Mouse (Mus musculus): Measurements from ENCODE around the gene Chst10. TPM values are rescaled to one million over a fixed set of nuclear protein-coding genes. Genes with fewer than 3 reads are reported as not detected.

The Chst10 gene
- polyA plus RNA-seq, 1 experiment: 3.2 TPM

GRCm38 (mm10) chr1:38928996-38929395 is 31.0 kb upstream of the Chst10 start:
- no peak for DNase-seq (ENCODE audit: low read depth in 1 of 2, low spot score in 2 of 2)
- Histone ChIP-seq H3K4me3 (ENCODE audit: extremely low read depth, insufficient read depth, insufficient read length) (no peak overlapping the region), H3K36me3 (ENCODE audit: control insufficient read depth, insufficient read depth, low read length) (no peaks in the 10 kb centered on the region), H3K4me1 (ENCODE audit: control insufficient read depth, insufficient read depth, insufficient read length) (no peaks in the 10 kb centered on the region), H3K27ac (ENCODE audit: insufficient read depth, low read length) (no peak overlapping the region), H3K27me3 (ENCODE audit: control insufficient read depth, insufficient read depth, low read length) (no peaks in the 10 kb centered on the region)
- 82% methylated on average over 4 of the region's 4 CpGs for WGBS
- no peak for TF ChIP-seq POLR2A (IDR thresholded peaks at IDR 0.05; ENCODE audit: low read depth, low read length)
- no peak for TF ChIP-seq CTCF (IDR thresholded peaks at IDR 0.05; ENCODE audit: extremely low read depth, insufficient read depth, insufficient read length, insufficient replicate concordance)

GRCm38 (mm10) chr1:38903985-38904384 is 6.0 kb upstream of the Chst10 start:
- TF ChIP-seq POLR2A (IDR thresholded peaks at IDR 0.05; ENCODE audit: low read depth, low read length) (no peak), CTCF (IDR thresholded peaks at IDR 0.05; ENCODE audit: extremely low read depth, insufficient read depth, insufficient read length, insufficient replicate concordance) (no peak)
- Histone ChIP-seq H3K36me3 (ENCODE audit: control insufficient read depth, insufficient read depth, low read length) (no peaks in the 10 kb centered on the region), H3K27me3 (ENCODE audit: control insufficient read depth, insufficient read depth, low read length) (no peaks in the 10 kb centered on the region), H3K4me3 (ENCODE audit: extremely low read depth, insufficient read depth, insufficient read length) (no peak overlapping the region), H3K4me1 (ENCODE audit: control insufficient read depth, insufficient read depth, insufficient read length) (peaks cover 2% of the 10 kb centered on the region; the same call in 1 of the 2 replicates), H3K27ac (ENCODE audit: insufficient read depth, low read length) (no peak overlapping the region)
- no peak for DNase-seq (ENCODE audit: low read depth in 1 of 2, low spot score in 2 of 2)
- 66% methylated on average over 2 of the region's 2 CpGs for WGBS

GRCm38 (mm10) chr1:38902571-38902970 is 4.6 kb upstream of the Chst10 start:
- Histone ChIP-seq H3K4me3 (ENCODE audit: extremely low read depth, insufficient read depth, insufficient read length) (no peak overlapping the region), H3K27me3 (ENCODE audit: control insufficient read depth, insufficient read depth, low read length) (no peaks in the 10 kb centered on the region), H3K36me3 (ENCODE audit: control insufficient read depth, insufficient read depth, low read length) (no peaks in the 10 kb centered on the region), H3K4me1 (ENCODE audit: control insufficient read depth, insufficient read depth, insufficient read length) (peaks cover 6% of the 10 kb centered on the region), H3K27ac (ENCODE audit: insufficient read depth, low read length) (peak overlapping the region; percentile 17; the same call in 1 of the 2 replicates)
- peak; percentile 32 to 86 for DNase-seq (ENCODE audit: low read depth in 1 of 2, low spot score in 2 of 2)
- no peak for TF ChIP-seq CTCF (IDR thresholded peaks at IDR 0.05; ENCODE audit: extremely low read depth, insufficient read depth, insufficient read length, insufficient replicate concordance)
- no peak for TF ChIP-seq POLR2A (IDR thresholded peaks at IDR 0.05; ENCODE audit: low read depth, low read length)
- 13% methylated on average over 5 of the region's 5 CpGs for WGBS

DNA sequence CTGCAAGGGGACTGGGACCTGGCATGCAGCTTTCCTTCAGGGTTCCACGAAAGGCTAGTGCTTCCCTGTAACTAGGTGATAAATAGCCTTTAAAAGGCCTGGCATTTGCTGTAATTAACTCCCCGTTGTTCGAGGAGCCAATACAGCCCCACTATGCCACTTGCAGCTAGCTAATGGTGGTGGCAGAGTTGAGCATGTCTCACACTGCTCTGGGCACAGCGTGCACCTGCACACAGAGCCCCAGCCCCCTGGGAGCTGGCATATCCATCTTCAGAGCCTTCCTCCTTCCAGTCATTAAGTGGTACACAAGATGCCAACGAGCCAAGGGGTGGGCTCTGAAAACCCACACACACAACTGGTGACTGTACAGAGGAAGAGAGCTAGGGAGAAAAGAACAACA is 4.9 kb downstream of the Chst10 start:
- Histone ChIP-seq H3K27ac (ENCODE audit: insufficient read depth, low read length) (no peak overlapping the region), H3K4me1 (ENCODE audit: control insufficient read depth, insufficient read depth, insufficient read length) (peaks cover 2% of the 10 kb centered on the region), H3K27me3 (ENCODE audit: control insufficient read depth, insufficient read depth, low read length) (no peaks in the 10 kb centered on the region), H3K36me3 (ENCODE audit: control insufficient read depth, insufficient read depth, low read length) (0 out of 2 replicates have a peak, but pooled peaks cover 2% of the 10 kb centered on the region), H3K4me3 (ENCODE audit: extremely low read depth, insufficient read depth, insufficient read length) (no peak overlapping the region)
- no peak for DNase-seq (ENCODE audit: low read depth in 1 of 2, low spot score in 2 of 2)
- 82% methylated on average over 5 of the region's 5 CpGs for WGBS
- TF ChIP-seq CTCF (IDR thresholded peaks at IDR 0.05; ENCODE audit: extremely low read depth, insufficient read depth, insufficient read length, insufficient replicate concordance) (no peak), POLR2A (IDR thresholded peaks at IDR 0.05; ENCODE audit: low read depth, low read length) (no peak)

DNA sequence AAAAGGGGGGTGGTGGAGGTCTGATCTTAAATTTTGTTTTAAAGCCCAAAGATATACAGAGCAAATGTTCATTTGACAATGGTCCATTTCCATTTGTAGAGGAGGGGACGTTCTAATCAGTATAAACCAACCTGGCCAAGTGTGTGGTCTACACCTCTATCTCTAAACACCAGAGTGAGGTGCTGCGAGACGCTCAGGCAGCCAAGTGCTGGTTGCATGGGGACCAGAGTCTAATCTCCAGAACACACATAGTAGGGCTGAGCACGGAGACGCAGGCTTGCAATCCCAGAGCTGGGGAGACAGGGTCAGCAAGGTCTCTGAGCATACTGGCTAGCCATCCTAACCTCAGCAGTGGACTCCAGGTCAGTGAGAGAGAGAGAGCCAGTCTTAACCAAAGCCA is 6.5 kb downstream of the Chst10 start:
- 91% methylated on average over 5 of the region's 5 CpGs for WGBS
- H3K27ac ChIP-seq (ENCODE audit: insufficient read depth, low read length): no peak overlapping the region
- H3K27me3 ChIP-seq (ENCODE audit: control insufficient read depth, insufficient read depth, low read length): no peaks in the 10 kb centered on the region
- H3K4me1 ChIP-seq (ENCODE audit: control insufficient read depth, insufficient read depth, insufficient read length): no peaks in the 10 kb centered on the region
- TF ChIP-seq CTCF (IDR thresholded peaks at IDR 0.05; ENCODE audit: extremely low read depth, insufficient read depth, insufficient read length, insufficient replicate concordance) (no peak), POLR2A (IDR thresholded peaks at IDR 0.05; ENCODE audit: low read depth, low read length) (no peak)
- DNase-seq (ENCODE audit: low read depth in 1 of 2, low spot score in 2 of 2): no peak
- 0 out of 2 replicates have a peak, but pooled peaks cover 2% of the 10 kb centered on the region for H3K36me3 ChIP-seq (ENCODE audit: control insufficient read depth, insufficient read depth, low read length)
- no peak overlapping the region for H3K4me3 ChIP-seq (ENCODE audit: extremely low read depth, insufficient read depth, insufficient read length)

- 93% methylated on average over 6 of the region's 6 CpGs for WGBS
- no peak overlapping the region for H3K27ac ChIP-seq (ENCODE audit: insufficient read depth, low read length)
- no peak overlapping the region for H3K4me3 ChIP-seq (ENCODE audit: extremely low read depth, insufficient read depth, insufficient read length)
- no peaks in the 10 kb centered on the region for H3K27me3 ChIP-seq (ENCODE audit: control insufficient read depth, insufficient read depth, low read length)
- no peak for DNase-seq (ENCODE audit: low read depth in 1 of 2, low spot score in 2 of 2)
- peaks cover 5% of the 10 kb centered on the region for H3K4me1 ChIP-seq (ENCODE audit: control insufficient read depth, insufficient read depth, insufficient read length)
- TF ChIP-seq CTCF (IDR thresholded peaks at IDR 0.05; ENCODE audit: extremely low read depth, insufficient read depth, insufficient read length, insufficient replicate concordance): no peak
- no peak for TF ChIP-seq POLR2A (IDR thresholded peaks at IDR 0.05; ENCODE audit: low read depth, low read length)
- H3K36me3 ChIP-seq (ENCODE audit: control insufficient read depth, insufficient read depth, low read length): 0 out of 2 replicates have a peak, but pooled peaks cover 2% of the 10 kb centered on the region
These were observed 9.2 kb downstream of the Chst10 start for GRCm38 (mm10) chr1:38888803-38889202.

GRCm38 (mm10) chr1:38887011-38887410 is 10.9 kb downstream of the Chst10 start:
- DNase-seq (ENCODE audit: low read depth in 1 of 2, low spot score in 2 of 2): no peak
- H3K4me1 ChIP-seq (ENCODE audit: control insufficient read depth, insufficient read depth, insufficient read length): peaks cover 5% of the 10 kb centered on the region
- H3K36me3 ChIP-seq (ENCODE audit: control insufficient read depth, insufficient read depth, low read length): 0 out of 2 replicates have a peak, but pooled peaks cover 2% of the 10 kb centered on the region
- WGBS: 99% methylated on average over 6 of the region's 6 CpGs
- H3K27me3 ChIP-seq (ENCODE audit: control insufficient read depth, insufficient read depth, low read length): no peaks in the 10 kb centered on the region
- H3K27ac ChIP-seq (ENCODE audit: insufficient read depth, low read length): no peak overlapping the region
- TF ChIP-seq POLR2A (IDR thresholded peaks at IDR 0.05; ENCODE audit: low read depth, low read length): no peak
- no peak for TF ChIP-seq CTCF (IDR thresholded peaks at IDR 0.05; ENCODE audit: extremely low read depth, insufficient read depth, insufficient read length, insufficient replicate concordance)
- H3K4me3 ChIP-seq (ENCODE audit: extremely low read depth, insufficient read depth, insufficient read length): no peak overlapping the region

Measured in spleen, adult 2 months (tissue).